Mouse (Mus musculus): ENCODE measurements at regions not wholly inside any gene's neighbourhood (a gene's known extent, or its start where the extent isn't known, plus 50 kb on each side); places are given as distances from the start of the nearest gene placed in this dataset.

GRCm38 (mm10) chr14:111808025-111808424 lies 133.1 kb downstream of the Slitrk5 start:
- TF ChIP-seq CTCF (IDR thresholded peaks at IDR 0.05; ENCODE audit: borderline replicate concordance, insufficient read depth, low read length) (no peak), POLR2A (IDR thresholded peaks at IDR 0.05; ENCODE audit: low read depth, low read length) (no peak)

Data from embryonic fibroblast, embryonic 13.5 days (primary cell).